Mouse (Mus musculus): ENCODE data around the gene Ube2b. TPM values are rescaled to one million over a fixed set of nuclear protein-coding genes. Genes with fewer than 3 reads are reported as not detected.

Gene Ube2b
- polyA plus RNA-seq (2017; shearing (Covaris generic)), result 100 to 1,000 TPM; 141 to 220 TPM

GRCm38 (mm10) chr11:52000290-52000962 lies at the start of gene Ube2b:
TSS of gene Ube2b (minus strand) at chr11:52000762.
- peak; percentile 78 for ATAC-seq

- peak; percentile 87 for ATAC-seq
Measured at GRCm38 (mm10) chr11:52046446-52047165, 46.0 kb upstream of the Ube2b start.

DNA sequence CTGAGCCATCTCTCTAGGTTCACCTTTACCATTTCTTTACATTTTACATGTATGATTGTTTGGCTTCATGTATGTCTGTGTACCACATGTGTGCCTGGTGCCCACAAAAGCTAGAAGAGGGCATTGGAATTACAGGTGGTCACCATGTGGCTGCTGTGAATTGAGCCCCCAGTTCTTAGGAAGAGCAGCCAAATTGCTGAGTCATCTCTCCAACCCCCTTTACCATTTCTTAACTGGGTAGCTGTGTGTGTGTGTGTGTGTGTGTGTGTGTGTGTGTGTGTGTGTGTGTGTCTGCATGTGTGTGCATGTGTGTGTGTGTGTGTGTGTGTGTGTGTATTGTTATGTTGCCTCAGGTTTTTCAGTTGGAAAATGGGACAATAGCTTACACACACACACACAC lies 43.6 kb upstream of the Ube2b start:
- ATAC-seq, result no peak

- ATAC-seq, result no peak
Measured at GRCm38 (mm10) chr11:52043224-52043623, 42.7 kb upstream of the Ube2b start.

GRCm38 (mm10) chr11:52037659-52038058 lies 37.1 kb upstream of the Ube2b start:
- no peak for ATAC-seq

DNA sequence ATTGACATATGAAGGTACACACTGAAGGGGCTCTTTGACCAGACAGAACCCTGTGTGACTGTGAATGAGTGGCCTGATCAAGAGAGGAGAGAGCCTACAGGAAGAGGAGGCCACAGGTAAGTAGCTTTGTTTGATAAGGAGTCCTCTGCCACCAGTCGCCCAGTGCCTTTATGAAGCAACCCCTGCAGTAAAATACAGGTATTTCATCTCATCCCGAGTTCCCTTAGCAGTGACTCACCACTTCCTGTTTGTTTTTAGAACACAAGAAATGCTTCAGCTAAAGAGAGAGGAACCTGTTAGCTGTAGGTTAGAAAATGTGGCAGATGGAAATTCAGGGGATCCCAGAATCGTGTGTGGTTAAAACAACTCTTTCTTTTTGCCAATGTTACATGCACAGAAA lies 35.3 kb upstream of the Ube2b start:
- ATAC-seq, result peak; percentile 63

- ATAC-seq, result no peak
Measured at GRCm38 (mm10) chr11:52033953-52034352, 33.4 kb upstream of the Ube2b start.

GRCm38 (mm10) chr11:52032356-52032755 lies 31.8 kb upstream of the Ube2b start:
- no peak for ATAC-seq

- ATAC-seq, result no peak
Measured at GRCm38 (mm10) chr11:52018217-52018616, 17.7 kb upstream of the Ube2b start.

- no peak for ATAC-seq
Measured at GRCm38 (mm10) chr11:52011541-52011940, 11.0 kb upstream of the Ube2b start.

GRCm38 (mm10) chr11:52011011-52011410 lies 10.4 kb upstream of the Ube2b start:
- no peak for ATAC-seq

DNA sequence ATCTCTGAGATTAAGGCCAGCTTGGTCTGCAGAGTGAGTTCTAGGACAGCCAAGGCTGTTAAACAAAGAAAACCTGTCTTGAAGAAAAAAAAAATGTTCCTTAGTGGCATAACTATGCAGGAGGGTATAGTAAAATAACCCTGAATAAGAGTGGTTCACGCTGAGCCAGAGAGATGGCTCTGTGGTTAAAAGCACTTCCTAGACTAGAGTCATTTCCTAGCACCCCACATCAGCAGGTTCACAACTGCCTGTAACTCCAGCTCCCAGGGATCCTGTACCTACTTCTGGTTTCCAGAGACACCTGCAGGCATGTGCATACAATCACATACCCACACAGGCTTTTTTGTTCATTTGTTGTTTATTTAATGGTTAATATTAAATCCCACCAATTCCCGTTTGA lies 5.0 kb upstream of the Ube2b start:
- no peak for ATAC-seq

DNA sequence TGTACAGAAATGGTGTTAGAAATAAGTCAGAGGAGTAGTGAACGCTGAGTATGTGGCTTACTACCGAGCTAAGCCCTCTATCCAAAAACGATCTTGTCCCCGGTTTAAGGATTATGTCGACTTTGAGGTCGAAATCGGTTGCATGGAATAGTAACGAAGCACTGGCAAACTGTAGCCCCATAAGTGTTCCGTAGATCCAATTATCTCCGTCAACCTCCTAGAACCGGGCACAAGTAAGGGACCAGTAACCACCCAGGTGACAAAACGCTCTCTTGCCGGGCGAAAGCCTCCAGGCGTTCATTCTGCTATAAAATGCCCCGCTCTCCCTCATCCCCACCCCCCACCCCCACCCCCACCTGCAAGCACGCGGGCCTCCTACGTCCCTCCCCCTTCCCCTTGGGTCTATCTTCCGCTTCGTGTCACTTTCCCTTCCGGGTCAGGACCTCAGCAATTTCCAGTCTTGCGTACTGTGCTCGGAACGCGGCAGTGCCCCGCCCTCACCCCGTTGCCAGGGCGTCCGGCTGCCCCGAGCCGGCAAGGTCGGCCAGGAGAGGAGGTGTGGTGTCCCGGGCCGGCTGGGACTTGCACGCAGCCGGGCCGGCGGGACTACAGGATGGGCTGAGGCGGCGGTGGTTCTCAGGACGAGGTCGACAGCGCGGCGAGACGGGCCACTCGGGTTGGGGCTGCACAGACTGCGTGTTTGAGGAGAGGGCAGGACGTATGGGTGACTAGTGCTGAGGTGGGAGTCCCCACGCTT lies 3.4 kb upstream of the Ube2b start, which contains the start of gene Cdkl3:
Gene Cdkl3 (plus strand): TSS at position 450 of the 757 bp plus-strand sequence.
- peak; percentile 80 for ATAC-seq

GRCm38 (mm10) chr11:52003505-52003771 lies 2.9 kb upstream of the Ube2b start:
- ATAC-seq, result no peak

DNA sequence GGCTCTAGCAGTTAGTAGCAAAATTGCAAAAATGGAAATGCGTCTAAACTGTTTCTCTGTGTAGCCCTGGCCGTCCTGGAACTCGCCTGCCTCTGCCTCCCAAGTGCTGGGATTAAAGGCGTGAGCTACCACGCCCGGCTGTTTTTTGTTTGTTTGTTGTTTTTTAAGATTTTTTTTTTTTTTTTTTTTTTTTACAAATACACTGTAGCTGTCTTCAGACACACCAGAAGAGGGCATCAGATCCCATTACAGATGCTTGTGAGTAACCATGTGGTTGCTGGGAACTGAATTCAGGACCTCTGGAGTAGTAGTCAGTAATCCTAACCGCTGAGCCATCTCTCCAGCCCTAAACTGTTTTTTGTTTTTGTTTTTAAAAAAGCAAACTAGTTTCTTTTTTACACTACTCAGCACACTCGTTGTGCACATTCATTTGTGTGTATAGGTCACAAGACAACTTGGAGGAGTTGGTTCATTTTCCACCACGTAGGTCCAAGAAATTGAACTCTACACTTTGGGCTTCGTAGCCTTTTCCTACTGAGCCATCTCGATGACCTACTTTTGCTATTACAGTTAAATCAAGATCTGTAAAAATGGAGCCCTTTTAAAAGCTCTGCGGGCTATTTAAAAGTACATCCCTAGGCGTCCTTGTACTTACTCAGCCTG lies 2.4 kb upstream of the Ube2b start:
- no peak for ATAC-seq

DNA sequence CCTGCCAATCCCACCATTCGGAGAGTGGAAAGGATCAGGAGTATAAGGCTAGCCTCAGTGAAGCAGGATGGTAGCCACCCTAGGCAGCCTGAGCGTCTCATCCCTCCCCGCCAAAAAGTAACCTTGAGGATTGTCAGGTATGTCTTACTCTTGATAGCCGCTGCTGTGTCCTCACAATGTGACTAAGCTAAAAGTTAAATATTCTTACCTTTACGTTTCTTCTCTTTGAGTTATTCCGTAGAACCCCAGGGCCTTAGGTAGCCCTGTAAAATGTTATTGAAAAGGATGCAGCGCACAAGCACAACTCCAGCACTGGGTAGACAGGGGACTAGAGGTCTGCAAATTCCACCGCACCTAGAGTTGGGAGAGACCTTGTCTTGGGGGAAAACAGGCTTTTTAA lies 1.3 kb upstream of the Ube2b start:
- ATAC-seq, result no peak

GRCm38 (mm10) chr11:52001341-52001740 lies 779 bp upstream of the Ube2b start:
- ATAC-seq, result no peak

DNA sequence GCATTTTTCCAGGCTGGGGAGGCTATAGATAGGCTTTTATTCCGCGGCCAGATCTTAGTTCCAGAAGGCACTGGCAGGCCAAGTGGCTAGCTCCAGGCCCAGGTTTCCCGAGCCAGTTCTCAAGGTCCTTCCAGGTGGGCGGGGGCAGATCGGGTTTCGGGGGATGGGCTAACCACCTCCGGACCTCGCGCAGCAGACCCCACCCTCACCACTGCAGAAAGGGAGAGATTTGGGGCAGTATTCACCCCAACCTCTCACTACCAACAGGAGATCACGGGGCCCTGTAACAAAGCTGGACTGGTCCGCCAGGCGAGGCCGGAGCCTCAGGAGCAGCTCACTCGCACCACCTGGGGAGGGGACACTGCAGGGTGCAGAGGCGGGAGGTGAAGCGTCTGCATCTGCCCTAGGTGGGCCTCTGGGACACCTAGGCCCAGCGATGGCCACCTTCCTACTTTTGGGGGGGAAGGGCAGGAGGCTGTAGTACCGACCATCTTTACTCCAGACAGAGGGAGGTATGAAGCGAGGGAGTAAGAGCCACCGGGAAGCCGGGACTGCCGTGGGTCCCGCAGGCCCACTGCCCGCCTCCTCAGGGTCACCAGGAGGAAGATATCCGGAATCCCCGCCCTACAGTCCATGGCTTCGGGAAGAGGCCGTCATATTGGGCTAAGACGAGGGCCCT lies 812 bp downstream of the Ube2b start:
- no peak for ATAC-seq

DNA sequence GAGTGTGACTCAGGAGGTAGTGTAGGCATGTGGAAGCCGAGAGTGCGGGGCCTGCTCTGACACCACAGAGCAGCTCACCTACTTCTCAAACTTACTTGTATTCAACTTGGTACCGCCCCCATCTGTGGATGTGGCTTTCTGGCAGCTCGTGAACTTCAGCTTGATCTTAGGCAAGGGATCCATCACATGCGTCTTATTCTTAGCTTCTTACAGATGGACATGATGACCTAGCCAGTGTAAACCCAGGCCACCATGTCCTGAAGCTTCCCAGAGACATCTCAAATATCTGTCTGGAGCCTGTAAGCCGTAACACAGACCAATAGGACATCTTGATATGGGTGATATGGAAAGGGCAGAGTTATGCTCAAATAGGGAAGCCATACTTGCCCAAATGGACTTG lies 28.9 kb downstream of the Ube2b start:
- ATAC-seq, result no peak

GRCm38 (mm10) chr11:51969511-51969910 lies 31.1 kb downstream of the Ube2b start:
- no peak for ATAC-seq

- ATAC-seq, result peak; percentile 75
Measured at GRCm38 (mm10) chr11:51968896-51969295, 31.7 kb downstream of the Ube2b start.
